Mouse (Mus musculus) G1E (cell line): ENCODE measurements around the gene Fbxo47.

ENCODE experiments used
- CTCF ChIP-seq: IDR thresholded peaks from 2 replicates; pipeline ENCODE4 v1.5.1; 2012; ENCODE audit warnings: low read depth, low read length, inconsistent platforms, mixed read lengths
- POLR2AphosphoS5 ChIP-seq: IDR thresholded peaks from 2 replicates; pipeline ENCODE4 v1.6.1; 2012; ENCODE audit warnings: low read depth, low read length, inconsistent platforms; ENCODE audit not compliant: insufficient replicate concordance

DNA sequence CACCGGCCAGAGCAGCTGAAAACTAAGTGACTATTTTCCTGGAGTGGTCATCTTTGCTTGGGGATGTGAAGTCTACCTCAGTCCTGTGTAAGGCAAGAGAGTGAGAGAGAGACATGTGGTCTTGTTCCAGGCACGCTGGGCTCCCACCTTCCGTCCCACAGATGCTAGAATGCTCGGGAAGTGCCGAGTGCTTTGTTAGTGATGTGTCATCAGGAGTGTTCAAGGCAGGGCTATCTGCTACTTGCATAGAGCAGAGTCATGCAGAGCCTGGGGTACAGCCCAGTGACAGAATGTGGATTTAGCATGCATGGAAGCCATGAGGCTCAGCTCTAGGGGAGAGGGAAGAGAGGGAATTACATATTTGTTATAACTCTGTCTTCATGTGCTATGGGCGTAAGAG is 56.3 kb downstream of the Fbxo47 start:
- no peak for TF ChIP-seq CTCF
- TF ChIP-seq POLR2AphosphoS5 = no peak
